Mouse (Mus musculus): ENCODE data around the gene Rack1. TPM values are rescaled to one million over a fixed set of nuclear protein-coding genes. Genes with fewer than 3 reads are reported as not detected.

The Rack1 gene
- total RNA-seq, 2 experiments from 2014 or later: 394 to 434 TPM

GRCm38 (mm10) chr11:48795221-48795620 is 4.9 kb upstream of the Rack1 start:
- peak in 1 of 2 experiments; percentile 24 for DNase-seq

- no peak for DNase-seq
Observed at GRCm38 (mm10) chr11:48796290-48796689, 3.8 kb upstream of the Rack1 start.

- DNase-seq: no peak
Observed at GRCm38 (mm10) chr11:48797287-48797686, 2.8 kb upstream of the Rack1 start.

GRCm38 (mm10) chr11:48798308-48798707 is 1.8 kb upstream of the Rack1 start:
- DNase-seq: no peak

- DNase-seq: no peak
Observed at GRCm38 (mm10) chr11:48798984-48799920, 880 bp upstream of the Rack1 start.

- DNase-seq: no peak
Observed at GRCm38 (mm10) chr11:48801831-48802772, 2.0 kb downstream of the Rack1 start.

GRCm38 (mm10) chr11:48803988-48804387 is 3.9 kb downstream of the Rack1 start:
- no peak for DNase-seq

- DNase-seq: no peak
Observed at GRCm38 (mm10) chr11:48804922-48805321, 4.8 kb downstream of the Rack1 start.

GRCm38 (mm10) chr11:48806856-48807562 is 6.9 kb downstream of the Rack1 start:
- no peak for DNase-seq

GRCm38 (mm10) chr11:48807563-48808303 is 7.6 kb downstream of the Rack1 start:
- DNase-seq: no peak

GRCm38 (mm10) chr11:48808304-48808646 is 8.1 kb downstream of the Rack1 start:
- no peak for DNase-seq

GRCm38 (mm10) chr11:48808737-48809433 is 8.8 kb downstream of the Rack1 start:
- peak in 1 of 2 experiments; percentile 60 for DNase-seq

GRCm38 (mm10) chr11:48809434-48809830 is 9.3 kb downstream of the Rack1 start:
- no peak for DNase-seq

- no peak for DNase-seq
Observed at GRCm38 (mm10) chr11:48810142-48810541, 10.0 kb downstream of the Rack1 start.

GRCm38 (mm10) chr11:48813782-48814181 is 13.7 kb downstream of the Rack1 start:
- DNase-seq: no peak

GRCm38 (mm10) chr11:48815851-48816250 is 15.7 kb downstream of the Rack1 start:
- no peak for DNase-seq

- DNase-seq: peak in 1 of 2 experiments; percentile 51
Observed at GRCm38 (mm10) chr11:48816281-48816781, 16.2 kb downstream of the Rack1 start.

- peak; percentile 99 for DNase-seq
Observed at GRCm38 (mm10) chr11:48816800-48817665, 16.9 kb downstream of the Rack1 start, which contains the start of gene Trim41. Gene Trim41, minus strand, starts transcription at chr11:48817353.

GRCm38 (mm10) chr11:48817794-48818193 is 17.7 kb downstream of the Rack1 start:
- no peak for DNase-seq

Data from heart, adult 18-20 months (tissue).